Mouse (Mus musculus) CH12.LX (cell line): ENCODE data around the gene Slc23a2. TPM values are rescaled to one million over a fixed set of nuclear protein-coding genes. Genes with fewer than 3 reads are reported as not detected.

Experiments used
- DNase-seq: peaks from one replicate; pipeline ENCODE4 v3.0.0-alpha.2; 2013; ENCODE audit errors: extremely low read depth
- H3K27ac ChIP-seq: 2 replicates; pipeline ENCODE4 v1.5.1; 2012; ENCODE audit warnings: low read depth, mild to moderate bottlenecking, control low read depth, moderate library complexity; ENCODE audit not compliant: insufficient read depth
- H3K27me3 ChIP-seq: replicated peaks from 2 replicates; pipeline ENCODE3; 2012; ENCODE audit warnings: inconsistent platforms
- H3K36me3 ChIP-seq, 2 experiments: replicated peaks in 1 of 2; 2 replicates each; pipeline versions ENCODE3 to v1.6.1; 2012; ENCODE audit warnings: inconsistent platforms in 1 of 2, low read length in 1 of 2, mild to moderate bottlenecking in 1 of 2, mixed read lengths in 1 of 2, moderate library complexity in 1 of 2; ENCODE audit not compliant: control insufficient read depth in 1 of 2, insufficient read depth in 1 of 2
- H3K4me1 ChIP-seq, 2 experiments: 2 replicates each; pipeline ENCODE4 v1.6.1; 2012; ENCODE audit warnings: inconsistent platforms in 1 of 2, moderate library complexity in 1 of 2; ENCODE audit not compliant: insufficient read depth in 2 of 2, control insufficient read depth in 1 of 2
- H3K4me2 ChIP-seq: 2 replicates; pipeline ENCODE4 v1.6.1; 2012; ENCODE audit warnings: low read depth, mild to moderate bottlenecking, control low read depth; ENCODE audit not compliant: poor library complexity, insufficient read depth, severe bottlenecking
- H3K4me3 ChIP-seq, 3 experiments: fragments of 150-350 bp in 1 of 3; sonication (generic) in 1 of 3; replicated peaks in 1 of 3; 2 replicates each; pipeline versions ENCODE3 to v1.5.1; 2011 to 2012; ENCODE audit warnings: low read depth in 2 of 3, low read length in 2 of 3, mild to moderate bottlenecking in 2 of 3, moderate library complexity in 2 of 3, control low read depth in 1 of 3, improper control_type of control experiment in 1 of 3, inconsistent platforms in 1 of 3, mixed read lengths in 1 of 3; ENCODE audit not compliant: poor library complexity in 1 of 3
- H3K79me2 ChIP-seq: replicated peaks from 2 replicates; pipeline ENCODE4 v1.6.1; 2012; ENCODE audit warnings: mild to moderate bottlenecking, moderate library complexity; ENCODE audit not compliant: control insufficient read depth, poor library complexity, insufficient read depth, severe bottlenecking; ENCODE audit errors: extremely low read depth
- H3K9ac ChIP-seq: 2 replicates; pipeline ENCODE4 v1.6.1; 2012; ENCODE audit warnings: low read depth, mild to moderate bottlenecking, control low read depth, moderate library complexity; ENCODE audit not compliant: insufficient read depth
- H3K9me3 ChIP-seq: replicated peaks from 2 replicates; pipeline ENCODE3; 2012; ENCODE audit warnings: low read length, inconsistent platforms, mixed read lengths
- BHLHE40 ChIP-seq: IDR thresholded peaks from 2 replicates; pipeline ENCODE4 v1.6.1; 2011; ENCODE audit warnings: mild to moderate bottlenecking, low read depth, low read length, improper control_type of control experiment
- CHD1 ChIP-seq: IDR thresholded peaks from 2 replicates; pipeline ENCODE4 v1.6.1; 2012; ENCODE audit warnings: low read depth, low read length, improper control_type of control experiment, inconsistent platforms
- CHD2 ChIP-seq: IDR thresholded peaks from 2 replicates; pipeline ENCODE4 v1.6.1; 2011; ENCODE audit warnings: low read length, improper control_type of control experiment
- CTCF ChIP-seq, 2 experiments: IDR thresholded peaks in 1 of 2; conservative IDR thresholded peaks in 1 of 2; 2 replicates each; pipeline ENCODE4 v1.5.1; 2011 to 2012; ENCODE audit warnings: low read depth in 2 of 2, low read length in 2 of 2, improper control_type of control experiment in 1 of 2, inconsistent platforms in 1 of 2, mild to moderate bottlenecking in 1 of 2, moderate library complexity in 1 of 2
- ELF1 ChIP-seq: IDR thresholded peaks from 2 replicates; pipeline ENCODE4 v1.6.1; 2014; ENCODE audit warnings: low read depth, mild to moderate bottlenecking, inconsistent platforms, low read length, improper control_type of control experiment
- EP300 ChIP-seq: IDR thresholded peaks from 2 replicates; pipeline ENCODE4 v1.6.1; 2011; ENCODE audit warnings: low read length, improper control_type of control experiment
- ETS1 ChIP-seq: conservative IDR thresholded peaks from 2 replicates; pipeline ENCODE4 v1.6.1; 2012; ENCODE audit warnings: low read depth, mild to moderate bottlenecking, inconsistent platforms, low read length, improper control_type of control experiment, moderate library complexity
- GABPA ChIP-seq: IDR thresholded peaks from 2 replicates; pipeline ENCODE4 v1.6.1; 2012; ENCODE audit warnings: low read depth, low read length, improper control_type of control experiment, inconsistent platforms; ENCODE audit not compliant: insufficient replicate concordance
- HCFC1 ChIP-seq: IDR thresholded peaks from 2 replicates; pipeline ENCODE4 v1.6.1; 2012; ENCODE audit warnings: low read depth, mild to moderate bottlenecking, inconsistent platforms, low read length, improper control_type of control experiment
- IRF4 ChIP-seq: IDR thresholded peaks from 2 replicates; pipeline ENCODE4 v1.6.1; 2014; ENCODE audit warnings: low read depth, mild to moderate bottlenecking, inconsistent platforms, low read length, improper control_type of control experiment
- JUND ChIP-seq: conservative IDR thresholded peaks from 2 replicates; pipeline ENCODE4 v1.6.1; 2011; ENCODE audit warnings: low read depth, low read length, improper control_type of control experiment
- KAT2A ChIP-seq: IDR thresholded peaks from 2 replicates; pipeline ENCODE4 v1.6.1; 2012; ENCODE audit warnings: low read length, improper control_type of control experiment, inconsistent platforms; ENCODE audit not compliant: insufficient replicate concordance
- MAFK ChIP-seq: IDR thresholded peaks from 2 replicates; pipeline ENCODE4 v1.6.1; 2011; ENCODE audit warnings: low read length, improper control_type of control experiment; ENCODE audit not compliant: insufficient replicate concordance
- MEF2A ChIP-seq: IDR thresholded peaks from 2 replicates; pipeline ENCODE4 v1.6.1; 2014; ENCODE audit warnings: low read depth, mild to moderate bottlenecking, inconsistent platforms, low read length, improper control_type of control experiment, borderline replicate concordance
- MXI1 ChIP-seq: IDR thresholded peaks from 2 replicates; pipeline ENCODE4 v1.6.1; 2011; ENCODE audit warnings: mild to moderate bottlenecking, low read depth, low read length, improper control_type of control experiment
- MYC ChIP-seq: IDR thresholded peaks from 2 replicates; pipeline ENCODE4 v1.6.1; 2011; ENCODE audit warnings: low read depth, mild to moderate bottlenecking, improper control_type of control experiment, low read length
- NRF1 ChIP-seq: IDR thresholded peaks from 2 replicates; pipeline ENCODE4 v1.6.1; 2014; ENCODE audit warnings: low read depth, mild to moderate bottlenecking, inconsistent platforms, low read length, improper control_type of control experiment, moderate library complexity
- PAX5 ChIP-seq: IDR thresholded peaks from 2 replicates; pipeline ENCODE4 v1.6.1; 2012; ENCODE audit warnings: low read length, inconsistent platforms, mixed read lengths
- POLR2A ChIP-seq: IDR thresholded peaks from 2 replicates; pipeline ENCODE4 v1.6.1; 2011; ENCODE audit warnings: low read depth, mild to moderate bottlenecking, improper control_type of control experiment, low read length
- RAD21 ChIP-seq: IDR thresholded peaks from 2 replicates; pipeline ENCODE4 v1.6.1; 2011; ENCODE audit warnings: low read depth, mild to moderate bottlenecking, low read length, improper control_type of control experiment, moderate library complexity
- RCOR1 ChIP-seq: conservative IDR thresholded peaks from 2 replicates; pipeline ENCODE4 v1.6.1; 2012; ENCODE audit warnings: low read depth, mild to moderate bottlenecking, inconsistent platforms, low read length, improper control_type of control experiment
- SIN3A ChIP-seq: IDR thresholded peaks from 2 replicates; pipeline ENCODE4 v1.6.1; 2012; ENCODE audit warnings: low read length, improper control_type of control experiment, inconsistent platforms
- SMC3 ChIP-seq: IDR thresholded peaks from 2 replicates; pipeline ENCODE4 v1.6.1; 2011; ENCODE audit warnings: low read depth, low read length, improper control_type of control experiment
- TBP ChIP-seq: conservative IDR thresholded peaks from 2 replicates; pipeline ENCODE4 v1.6.1; 2011; ENCODE audit warnings: low read depth, low read length, improper control_type of control experiment
- TCF12 ChIP-seq: IDR thresholded peaks from 2 replicates; pipeline ENCODE4 v1.6.1; 2014; ENCODE audit warnings: low read depth, mild to moderate bottlenecking, inconsistent platforms, low read length, improper control_type of control experiment
- UBTF ChIP-seq: IDR thresholded peaks from 2 replicates; pipeline ENCODE4 v1.6.1; 2012; ENCODE audit warnings: low read depth, mild to moderate bottlenecking, inconsistent platforms, low read length, improper control_type of control experiment, moderate library complexity
- ZC3H11A ChIP-seq: IDR thresholded peaks from 2 replicates; pipeline ENCODE4 v1.6.1; 2012; ENCODE audit warnings: low read depth, mild to moderate bottlenecking, inconsistent platforms, low read length, improper control_type of control experiment
- ZNF384 ChIP-seq: IDR thresholded peaks from 2 replicates; pipeline ENCODE4 v1.6.1; 2012; ENCODE audit warnings: low read depth, low read length, improper control_type of control experiment, inconsistent platforms
- dilution Hi-C: fragments of 300-500 bp; cut with MboI; formaldehyde crosslinking; loops from 2 replicates; pipeline ENCODE4 v1.14.3; 2020; ENCODE audit warnings: low sequenced_read_pairs; ENCODE audit not compliant: extremely low pct_unique_long_range_greater_than_20kb, extremely low pct_ligation_motif_present
- in situ Hi-C: fragments of 300-500 bp; cut with MboI; formaldehyde crosslinking; loops from 3 replicates; pipeline ENCODE4 v1.14.3; 2019; ENCODE audit warnings: low sequenced_read_pairs, low pct_ligation_motif_present, low pct_unique_long_range_greater_than_20kb, mixed read lengths
- polyA plus RNA-seq: library from polyadenylated mRNA; unstranded; fragments of >175 nt; gene quantifications from 2 replicates; pipeline ENCODE4 v1.2.1, GENCODE M21; 2012; ENCODE audit warnings: low read depth; ENCODE audit not compliant: insufficient read length
- total RNA-seq, 2 experiments: library from RNA; depleted of rRNA; stranded (reverse); fragments of 300-350 nt in 1 of 2; fragments of >200 nt in 1 of 2; gene quantifications; 2 replicates each; pipeline ENCODE4 v1.2.3; 2012 to 2014

Slc23a2 gene
- total and polyA plus RNA-seq, 3 experiments: 10.6 to 21.7 (median 13.4) TPM

DNA sequence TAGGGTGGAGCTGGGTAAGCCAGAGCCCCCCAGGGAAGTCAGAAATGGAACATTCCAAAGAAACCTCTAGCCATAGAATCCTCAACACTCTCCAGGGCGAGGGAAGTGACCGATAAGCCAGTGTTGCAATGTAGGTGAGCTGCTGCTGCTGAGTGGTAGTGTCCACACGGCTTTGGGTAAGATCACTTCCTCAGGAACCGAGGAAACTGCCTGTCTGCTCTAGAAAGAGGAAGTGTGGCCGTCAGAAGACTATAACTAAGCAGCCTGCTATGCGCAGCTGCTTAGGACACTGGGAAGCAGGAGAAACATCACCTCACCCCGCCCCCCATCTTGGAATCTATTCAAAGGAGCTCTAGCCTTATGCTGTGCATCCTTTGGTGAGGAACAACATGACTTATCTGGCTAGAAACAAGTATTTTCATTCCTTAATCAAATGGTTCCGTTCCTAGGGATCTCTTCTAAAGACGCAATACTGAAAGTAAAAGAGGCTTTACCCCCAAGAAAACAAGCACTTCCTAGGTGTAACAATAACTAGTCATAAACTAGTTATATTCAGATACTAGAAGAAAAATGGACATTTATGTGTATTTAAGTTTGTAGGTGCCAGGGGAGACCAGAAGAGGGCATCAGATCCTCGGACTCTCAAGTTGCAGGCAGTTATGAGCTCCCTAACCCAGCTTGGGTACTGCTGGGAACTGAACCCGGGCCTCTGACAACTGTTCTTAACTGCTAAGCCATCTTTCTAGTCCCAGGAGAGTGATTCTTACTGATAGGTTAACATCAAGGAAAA is 50.3 kb downstream of the Slc23a2 start:
- H3K9ac ChIP-seq: no peak overlapping the region
- in situ Hi-C loops: no loop called here
- no peak overlapping the region for H3K4me3 ChIP-seq

DNA sequence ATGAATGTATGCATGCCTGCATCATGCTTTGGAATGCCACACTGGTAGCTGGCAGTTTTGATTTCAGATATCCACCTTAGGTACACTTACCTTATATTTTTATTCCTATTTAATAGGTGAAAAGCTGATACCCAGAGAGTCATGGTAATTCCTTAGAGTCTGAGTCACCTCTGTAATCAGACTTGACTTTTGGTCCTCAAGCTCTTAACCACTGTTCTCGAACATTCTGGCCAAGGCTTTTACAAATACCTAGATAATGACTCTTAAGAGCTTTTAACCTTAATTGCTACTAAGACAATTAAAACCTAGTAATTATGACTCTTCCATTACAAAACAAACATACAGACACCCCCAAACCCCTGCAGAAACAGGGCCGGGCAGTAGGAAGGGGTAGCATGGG is 51.2 kb downstream of the Slc23a2 start:
- Histone ChIP-seq H3K4me2 (no peak overlapping the region), H3K27ac (no peak overlapping the region)

More for the DNA sequence above, 50.3 kb downstream of the Slc23a2 start:
- Histone ChIP-seq H3K79me2 (no peaks in the 10 kb centered on the region), H3K4me2 (peak overlapping the region; percentile 39; the same call in 1 of the 2 replicates), H3K36me3 (peaks cover 7 to 61% of the 10 kb centered on the region in 2 experiments), H3K9me3 (no peaks in the 10 kb centered on the region), H3K27ac (no peak overlapping the region), H3K4me1 (peaks cover 2 to 38% of the 10 kb centered on the region in 2 experiments), H3K27me3 (no peaks in the 10 kb centered on the region)
- DNase-seq: peak; percentile 84
- dilution Hi-C loops: no loop called here
- TF ChIP-seq POLR2A: 0 out of 2 replicates have a peak, but pooled peaks have one; percentile 39
- no peak for TF ChIP-seq ZNF384
- peak; percentile 87 for TF ChIP-seq EP300
- 0 out of 2 replicates have a peak, but pooled peaks have one; percentile 27 for TF ChIP-seq MXI1
- peak; percentile 35; the same call in 1 of the 2 replicates for TF ChIP-seq SIN3A
- TF ChIP-seq TCF12: peak; percentile 58
- peak; percentile 37; the same call in 1 of the 2 replicates for TF ChIP-seq BHLHE40
- TF ChIP-seq ELF1: peak; percentile 73
- TF ChIP-seq MYC: 0 out of 2 replicates have a peak, but pooled peaks have one; percentile 49
- TF ChIP-seq SMC3: peak; percentile 33
- 0 out of 2 replicates have a peak, but pooled peaks have one; percentile 47 for TF ChIP-seq RCOR1
- TF ChIP-seq MAFK: no peak
- TF ChIP-seq PAX5: no peak
- peak; percentile 65 for TF ChIP-seq NRF1
- TF ChIP-seq KAT2A: no peak
- 0 out of 2 replicates have a peak, but pooled peaks have one; percentile 22 for TF ChIP-seq JUND
- 0 out of 2 replicates have a peak, but pooled peaks have one; percentile 55 for TF ChIP-seq TBP
- TF ChIP-seq HCFC1: 0 out of 2 replicates have a peak, but pooled peaks have one; percentile 28
- peak; percentile 26 for TF ChIP-seq RAD21
- TF ChIP-seq CHD2: peak; percentile 70
- no peak for TF ChIP-seq MEF2A
- peak; percentile 82 for TF ChIP-seq IRF4
- TF ChIP-seq CTCF (conservative IDR thresholded peaks at IDR 0.05 in 1 of 2, IDR thresholded peaks at IDR 0.05 in 1 of 2; ENCODE audit: low read depth in 2 of 2, low read length in 2 of 2): peak in 1 of 2 experiments; percentile 50; a peak in 2 of 4 replicates
- TF ChIP-seq ZC3H11A: no peak
- peak; percentile 45; the same call in 1 of the 2 replicates for TF ChIP-seq CHD1

More for the DNA sequence above, 51.2 kb downstream of the Slc23a2 start:
- no peak for TF ChIP-seq CTCF (conservative IDR thresholded peaks at IDR 0.05 in 1 of 2, IDR thresholded peaks at IDR 0.05 in 1 of 2; ENCODE audit: low read depth in 2 of 2, low read length in 2 of 2)
- TF ChIP-seq TBP: no peak
- no peak for TF ChIP-seq MEF2A
- no peak for TF ChIP-seq SIN3A
- TF ChIP-seq ZNF384: no peak
- no peak for TF ChIP-seq BHLHE40
- no peak for TF ChIP-seq UBTF
- no peak for TF ChIP-seq CHD2
- TF ChIP-seq ETS1: no peak
- TF ChIP-seq POLR2A: no peak
- TF ChIP-seq GABPA: no peak
- TF ChIP-seq, all 38 proteins: peak for 0
- in situ Hi-C loops (no loop called here), dilution Hi-C loops (no loop called here)
- Histone ChIP-seq H3K4me3 (no peak overlapping the region), H3K79me2 (no peaks in the 10 kb centered on the region), H3K9ac (no peak overlapping the region), H3K9me3 (no peaks in the 10 kb centered on the region), H3K36me3 (peaks cover 15 to 62% of the 10 kb centered on the region in 2 experiments), H3K27me3 (no peaks in the 10 kb centered on the region), H3K4me1 (peaks cover 2 to 38% of the 10 kb centered on the region in 2 experiments)
- no peak for DNase-seq
